Mouse (Mus musculus) CH12.LX (cell line): Measurements from ENCODE around the gene Chd5. TPM values are rescaled to one million over a fixed set of nuclear protein-coding genes. Genes with fewer than 3 reads are reported as not detected.
A peak's percentile ranks its signal among the peaks of the same experiment; 100 is the strongest.

Experiments
- DNase-seq: peaks from one replicate; pipeline ENCODE4 v3.0.0-alpha.2; 2013; ENCODE audit errors: extremely low read depth
- H3K27ac ChIP-seq: 2 replicates; pipeline ENCODE4 v1.5.1; 2012; ENCODE audit warnings: low read depth, mild to moderate bottlenecking, control low read depth, moderate library complexity; ENCODE audit not compliant: insufficient read depth
- H3K27me3 ChIP-seq: replicated peaks from 2 replicates; pipeline ENCODE3; 2012; ENCODE audit warnings: inconsistent platforms
- H3K36me3 ChIP-seq, 2 experiments: replicated peaks in 1 of 2; 2 replicates each; pipeline versions ENCODE3 to v1.6.1; 2012; ENCODE audit warnings: inconsistent platforms in 1 of 2, low read length in 1 of 2, mild to moderate bottlenecking in 1 of 2, mixed read lengths in 1 of 2, moderate library complexity in 1 of 2; ENCODE audit not compliant: control insufficient read depth in 1 of 2, insufficient read depth in 1 of 2
- H3K4me1 ChIP-seq, 2 experiments: 2 replicates each; pipeline ENCODE4 v1.6.1; 2012; ENCODE audit warnings: inconsistent platforms in 1 of 2, moderate library complexity in 1 of 2; ENCODE audit not compliant: insufficient read depth in 2 of 2, control insufficient read depth in 1 of 2
- H3K4me2 ChIP-seq: 2 replicates; pipeline ENCODE4 v1.6.1; 2012; ENCODE audit warnings: low read depth, mild to moderate bottlenecking, control low read depth; ENCODE audit not compliant: poor library complexity, insufficient read depth, severe bottlenecking
- H3K4me3 ChIP-seq, 3 experiments: fragments of 150-350 bp in 1 of 3; sonication (generic) in 1 of 3; replicated peaks in 1 of 3; 2 replicates each; pipeline versions ENCODE3 to v1.5.1; 2011 to 2012; ENCODE audit warnings: low read depth in 2 of 3, low read length in 2 of 3, mild to moderate bottlenecking in 2 of 3, moderate library complexity in 2 of 3, control low read depth in 1 of 3, improper control_type of control experiment in 1 of 3, inconsistent platforms in 1 of 3, mixed read lengths in 1 of 3; ENCODE audit not compliant: poor library complexity in 1 of 3
- H3K79me2 ChIP-seq: replicated peaks from 2 replicates; pipeline ENCODE4 v1.6.1; 2012; ENCODE audit warnings: mild to moderate bottlenecking, moderate library complexity; ENCODE audit not compliant: control insufficient read depth, poor library complexity, insufficient read depth, severe bottlenecking; ENCODE audit errors: extremely low read depth
- H3K9ac ChIP-seq: 2 replicates; pipeline ENCODE4 v1.6.1; 2012; ENCODE audit warnings: low read depth, mild to moderate bottlenecking, control low read depth, moderate library complexity; ENCODE audit not compliant: insufficient read depth
- H3K9me3 ChIP-seq: replicated peaks from 2 replicates; pipeline ENCODE3; 2012; ENCODE audit warnings: low read length, inconsistent platforms, mixed read lengths
- BHLHE40 ChIP-seq: IDR thresholded peaks from 2 replicates; pipeline ENCODE4 v1.6.1; 2011; ENCODE audit warnings: mild to moderate bottlenecking, low read depth, low read length, improper control_type of control experiment
- CHD1 ChIP-seq: IDR thresholded peaks from 2 replicates; pipeline ENCODE4 v1.6.1; 2012; ENCODE audit warnings: low read depth, low read length, improper control_type of control experiment, inconsistent platforms
- CHD2 ChIP-seq: IDR thresholded peaks from 2 replicates; pipeline ENCODE4 v1.6.1; 2011; ENCODE audit warnings: low read length, improper control_type of control experiment
- CTCF ChIP-seq, 2 experiments: IDR thresholded peaks in 1 of 2; conservative IDR thresholded peaks in 1 of 2; 2 replicates each; pipeline ENCODE4 v1.5.1; 2011 to 2012; ENCODE audit warnings: low read depth in 2 of 2, low read length in 2 of 2, improper control_type of control experiment in 1 of 2, inconsistent platforms in 1 of 2, mild to moderate bottlenecking in 1 of 2, moderate library complexity in 1 of 2
- E2F4 ChIP-seq: IDR thresholded peaks from 2 replicates; pipeline ENCODE4 v1.6.1; 2011; ENCODE audit warnings: low read depth, low read length, improper control_type of control experiment; ENCODE audit not compliant: insufficient replicate concordance
- ETS1 ChIP-seq: conservative IDR thresholded peaks from 2 replicates; pipeline ENCODE4 v1.6.1; 2012; ENCODE audit warnings: low read depth, mild to moderate bottlenecking, inconsistent platforms, low read length, improper control_type of control experiment, moderate library complexity
- IRF4 ChIP-seq: IDR thresholded peaks from 2 replicates; pipeline ENCODE4 v1.6.1; 2014; ENCODE audit warnings: low read depth, mild to moderate bottlenecking, inconsistent platforms, low read length, improper control_type of control experiment
- JUND ChIP-seq: conservative IDR thresholded peaks from 2 replicates; pipeline ENCODE4 v1.6.1; 2011; ENCODE audit warnings: low read depth, low read length, improper control_type of control experiment
- KAT2A ChIP-seq: IDR thresholded peaks from 2 replicates; pipeline ENCODE4 v1.6.1; 2012; ENCODE audit warnings: low read length, improper control_type of control experiment, inconsistent platforms; ENCODE audit not compliant: insufficient replicate concordance
- MAFK ChIP-seq: IDR thresholded peaks from 2 replicates; pipeline ENCODE4 v1.6.1; 2011; ENCODE audit warnings: low read length, improper control_type of control experiment; ENCODE audit not compliant: insufficient replicate concordance
- MXI1 ChIP-seq: IDR thresholded peaks from 2 replicates; pipeline ENCODE4 v1.6.1; 2011; ENCODE audit warnings: mild to moderate bottlenecking, low read depth, low read length, improper control_type of control experiment
- RAD21 ChIP-seq: IDR thresholded peaks from 2 replicates; pipeline ENCODE4 v1.6.1; 2011; ENCODE audit warnings: low read depth, mild to moderate bottlenecking, low read length, improper control_type of control experiment, moderate library complexity
- RCOR1 ChIP-seq: conservative IDR thresholded peaks from 2 replicates; pipeline ENCODE4 v1.6.1; 2012; ENCODE audit warnings: low read depth, mild to moderate bottlenecking, inconsistent platforms, low read length, improper control_type of control experiment
- SIN3A ChIP-seq: IDR thresholded peaks from 2 replicates; pipeline ENCODE4 v1.6.1; 2012; ENCODE audit warnings: low read length, improper control_type of control experiment, inconsistent platforms
- TCF12 ChIP-seq: IDR thresholded peaks from 2 replicates; pipeline ENCODE4 v1.6.1; 2014; ENCODE audit warnings: low read depth, mild to moderate bottlenecking, inconsistent platforms, low read length, improper control_type of control experiment
- UBTF ChIP-seq: IDR thresholded peaks from 2 replicates; pipeline ENCODE4 v1.6.1; 2012; ENCODE audit warnings: low read depth, mild to moderate bottlenecking, inconsistent platforms, low read length, improper control_type of control experiment, moderate library complexity
- USF2 ChIP-seq: conservative IDR thresholded peaks from 2 replicates; pipeline ENCODE4 v1.6.1; 2011; ENCODE audit warnings: low read depth, low read length, improper control_type of control experiment
- ZC3H11A ChIP-seq: IDR thresholded peaks from 2 replicates; pipeline ENCODE4 v1.6.1; 2012; ENCODE audit warnings: low read depth, mild to moderate bottlenecking, inconsistent platforms, low read length, improper control_type of control experiment
- ZMIZ1 ChIP-seq: IDR thresholded peaks from 2 replicates; pipeline ENCODE4 v1.6.1; 2012; ENCODE audit warnings: low read depth, mild to moderate bottlenecking, inconsistent platforms, low read length, improper control_type of control experiment
- dilution Hi-C: fragments of 300-500 bp; cut with MboI; formaldehyde crosslinking; loops from 2 replicates; pipeline ENCODE4 v1.14.3; 2020; ENCODE audit warnings: low sequenced_read_pairs; ENCODE audit not compliant: extremely low pct_unique_long_range_greater_than_20kb, extremely low pct_ligation_motif_present
- in situ Hi-C: fragments of 300-500 bp; cut with MboI; formaldehyde crosslinking; loops from 3 replicates; pipeline ENCODE4 v1.14.3; 2019; ENCODE audit warnings: low sequenced_read_pairs, low pct_ligation_motif_present, low pct_unique_long_range_greater_than_20kb, mixed read lengths
- polyA plus RNA-seq: library from polyadenylated mRNA; unstranded; fragments of >175 nt; gene quantifications from 2 replicates; pipeline ENCODE4 v1.2.1, GENCODE M21; 2012; ENCODE audit warnings: low read depth; ENCODE audit not compliant: insufficient read length
- total RNA-seq, 2 experiments: library from RNA; depleted of rRNA; stranded (reverse); fragments of 300-350 nt in 1 of 2; fragments of >200 nt in 1 of 2; gene quantifications; 2 replicates each; pipeline ENCODE4 v1.2.3; 2012 to 2014

Gene Chd5
- total and polyA plus RNA-seq, 3 experiments = 0.44 to 3.4 (median 1.2) TPM

GRCm38 (mm10) chr4:152292102-152292765, 46.2 kb upstream of the Chd5 start:
- Histone ChIP-seq H3K4me2 (no peak overlapping the region), H3K36me3 (no peaks in the 10 kb centered on the region), H3K79me2 (no peaks in the 10 kb centered on the region), H3K27me3 (peaks cover 59% of the 10 kb centered on the region), H3K9ac (no peak overlapping the region), H3K4me1 (peaks cover 10 to 43% of the 10 kb centered on the region in 2 experiments), H3K27ac (no peak overlapping the region), H3K9me3 (no peaks in the 10 kb centered on the region), H3K4me3 (no peak overlapping the region)
- in situ Hi-C loops = loop anchor here (5.0 to 25.0 kb wide), 3 partner anchors 80 to 1820 kb away; no protein-coding TSS in a partner anchor
- dilution Hi-C loops = no loop called here
- DNase-seq = no peak
- TF ChIP-seq CHD1 (no peak), ZMIZ1 (no peak), TCF12 (no peak), CHD2 (no peak), IRF4 (no peak), JUND (no peak), KAT2A (no peak), CTCF (conservative IDR thresholded peaks at IDR 0.05 in 1 of 2, IDR thresholded peaks at IDR 0.05 in 1 of 2; ENCODE audit: low read depth in 2 of 2, low read length in 2 of 2) (no peak), SIN3A (no peak), E2F4 (no peak), ETS1 (no peak), MAFK (no peak), RAD21 (no peak), MXI1 (no peak), USF2 (no peak), RCOR1 (no peak), UBTF (no peak), BHLHE40 (no peak), ZC3H11A (no peak)

GRCm38 (mm10) chr4:152294188-152294929, 44.1 kb upstream of the Chd5 start:
- H3K79me2 ChIP-seq = peaks cover 5% of the 10 kb centered on the region; the same call in 1 of the 2 replicates
- H3K9me3 ChIP-seq = no peaks in the 10 kb centered on the region
- peak in 1 of 2 experiments; percentile 46; a peak in 2 of 4 replicates for TF ChIP-seq CTCF (conservative IDR thresholded peaks at IDR 0.05 in 1 of 2, IDR thresholded peaks at IDR 0.05 in 1 of 2; ENCODE audit: low read depth in 2 of 2, low read length in 2 of 2)
- no peak for TF ChIP-seq E2F4
- dilution Hi-C loops = no loop called here
- peaks cover 18 to 59% of the 10 kb centered on the region in 2 experiments for H3K4me1 ChIP-seq
- H3K36me3 ChIP-seq = peaks cover under 1 to 2% of the 10 kb centered on the region in 2 experiments
- H3K27ac ChIP-seq = no peak overlapping the region
- H3K4me2 ChIP-seq = no peak overlapping the region
- H3K27me3 ChIP-seq = peaks cover 48% of the 10 kb centered on the region
- H3K4me3 ChIP-seq = no peak overlapping the region
- in situ Hi-C loops = loop anchor here (5.0 to 25.0 kb wide), 3 partner anchors 82 to 1818 kb away; no protein-coding TSS in a partner anchor
- no peak for DNase-seq
- no peak overlapping the region for H3K9ac ChIP-seq
